Mouse (Mus musculus) Patski (cell line): ENCODE results near the gene Gm6525. TPM values are rescaled to one million over a fixed set of nuclear protein-coding genes. Genes with fewer than 3 reads are reported as not detected.

Source experiments
- ATAC-seq: fragments of 100-300 bp; one replicate; pipeline ENCODE4 v1.8.0; 2021
- CTCF ChIA-PET: fragments of 350-600 bp; sonication (Branson Sonifier 250); formaldehyde crosslinking; loops from one replicate; lab custom pipeline; 2022; ENCODE audit warnings: inconsistent platforms; lab: Charles Lee
- POLR2A ChIA-PET: fragments of 350-600 bp; sonication (Branson Sonifier 250); formaldehyde crosslinking; loops from one replicate; lab custom pipeline; 2022; ENCODE audit warnings: antibody characterized with exemption, inconsistent platforms; lab: Charles Lee
- DNase-seq: peaks from one replicate; pipeline ENCODE4 v3.0.0-alpha.2; 2011; ENCODE audit warnings: low read depth, low spot score
- H3K27me3 ChIP-seq: fragments of 371-371 bp; one replicate; pipeline ENCODE4 v1.5.1; 2021
- CTCF ChIP-seq: fragments of 100-300 bp; IDR thresholded peaks from one replicate; pipeline ENCODE4 v1.5.1; 2021
- in situ Hi-C: fragments of 300-500 bp; cut with MboI; formaldehyde crosslinking; loops from 3 replicates; pipeline ENCODE4 v1.11.1; 2018; ENCODE audit warnings: low pct_unique_long_range_greater_than_20kb, mixed read lengths
- polyA plus RNA-seq: library from polyadenylated mRNA; unstranded; gene quantifications from one replicate; pipeline ENCODE4 v1.2.3, GENCODE M21; 2021

Gm6525 gene
- polyA plus RNA-seq, 1 experiment from 2014 or later = 0.47 TPM

DNA sequence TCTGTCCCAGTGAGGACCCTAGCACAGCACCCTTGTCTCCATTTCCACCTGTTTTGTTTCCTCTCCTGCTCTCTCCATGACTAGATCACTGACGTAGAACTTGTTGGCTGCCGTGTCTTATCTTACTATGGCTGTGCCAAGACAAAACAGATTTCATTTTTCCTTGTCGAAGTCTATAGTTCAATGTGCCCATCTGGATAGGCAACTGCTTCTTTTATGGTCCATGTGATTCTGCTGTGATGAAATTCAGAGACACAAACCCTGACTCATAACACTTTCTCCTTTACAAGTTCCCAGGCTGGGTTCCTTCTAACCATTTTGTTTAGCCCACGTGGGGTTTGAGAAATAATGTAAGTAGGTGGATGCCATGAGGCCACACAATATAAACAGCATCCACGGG lies 7.8 kb upstream of the Gm6525 start:
- H3K27me3 ChIP-seq = no peaks in the 10 kb centered on the region
- ChIA-PET CTCF (interaction anchor here (1.1 to 1.2 kb wide), 2 partner anchors 148 to 251 kb away, joined by 3 read pairs; no protein-coding TSS in a partner anchor), POLR2A (no interaction called here)
- no peak for ATAC-seq
- in situ Hi-C loops = loop anchor here (25.0 kb wide), 1 partner anchor 671 kb away; no protein-coding TSS in a partner anchor
- DNase-seq = no peak
- no peak for TF ChIP-seq CTCF

DNA sequence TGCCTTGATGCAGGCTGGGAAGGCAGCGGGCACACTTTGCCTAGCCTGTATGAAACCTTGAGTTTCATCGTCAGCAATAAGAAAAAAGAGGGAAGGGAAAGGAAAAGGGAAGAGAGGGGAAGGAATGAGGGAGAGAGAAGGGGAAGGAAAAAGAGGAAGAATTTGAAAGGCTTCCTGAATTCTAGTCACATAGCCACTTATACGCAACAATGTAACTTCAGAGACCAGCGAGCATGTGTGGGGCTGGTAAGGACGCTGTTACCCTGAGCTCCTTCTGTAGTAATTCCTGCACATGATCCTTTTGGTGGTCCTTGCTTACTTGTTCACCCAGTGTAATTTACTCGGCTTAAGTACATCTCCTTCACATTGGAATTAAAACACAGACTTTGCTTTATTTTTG lies 5.0 kb upstream of the Gm6525 start:
- TF ChIP-seq CTCF = no peak
- DNase-seq (no peak), ATAC-seq (no peak)
- CTCF ChIA-PET = interaction anchor here (0.7 to 3.4 kb wide), 5 partner anchors 11 to 373 kb away, joined by 3 to 19 read pairs (median 6); no protein-coding TSS in a partner anchor
- POLR2A ChIA-PET = no interaction called here
- no peaks in the 10 kb centered on the region for H3K27me3 ChIP-seq
- in situ Hi-C loops = loop anchor here (25.0 kb wide), 1 partner anchor 668 kb away; no protein-coding TSS in a partner anchor

DNA sequence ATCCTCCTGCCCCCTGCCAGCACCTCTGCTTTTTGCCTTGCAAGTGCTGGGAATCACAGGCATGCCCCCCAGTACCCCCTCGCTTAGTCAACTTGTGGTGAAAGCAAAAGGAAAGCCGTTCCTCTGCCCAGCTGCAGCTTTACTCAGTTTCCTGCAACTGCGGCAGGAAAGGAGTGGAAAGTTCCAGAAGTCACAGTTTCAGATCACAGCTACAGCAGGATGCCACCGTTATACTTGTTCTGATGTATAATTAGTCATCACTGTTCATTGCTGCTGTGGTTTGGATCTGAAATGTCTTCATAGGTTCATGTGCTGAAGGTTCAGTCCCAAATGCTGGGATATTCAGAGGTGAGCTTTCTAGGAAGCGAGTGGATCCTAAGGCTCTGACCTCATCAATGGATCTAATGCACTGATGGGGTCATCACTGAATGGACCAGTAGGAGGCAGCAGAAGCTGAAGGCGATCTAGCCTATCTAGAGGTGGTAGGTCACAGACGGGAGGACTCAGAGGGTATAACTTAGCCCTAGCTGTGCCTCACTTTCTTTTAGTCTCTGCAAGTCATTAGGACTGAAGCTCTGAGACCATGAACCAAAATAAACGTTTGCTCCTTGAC lies 4.4 kb upstream of the Gm6525 start:
- ChIA-PET POLR2A (no interaction called here), CTCF (interaction anchor here (0.9 to 3.4 kb wide), 8 partner anchors 7 to 254 kb away, joined by 3 to 19 read pairs (median 5); no protein-coding TSS in a partner anchor)
- no peaks in the 10 kb centered on the region for H3K27me3 ChIP-seq
- ATAC-seq (no peak), DNase-seq (no peak)
- TF ChIP-seq CTCF = peak; percentile 60
- in situ Hi-C loops = loop anchor here (5.0 to 25.0 kb wide), 3 partner anchors 85 to 668 kb away; no protein-coding TSS in a partner anchor

DNA sequence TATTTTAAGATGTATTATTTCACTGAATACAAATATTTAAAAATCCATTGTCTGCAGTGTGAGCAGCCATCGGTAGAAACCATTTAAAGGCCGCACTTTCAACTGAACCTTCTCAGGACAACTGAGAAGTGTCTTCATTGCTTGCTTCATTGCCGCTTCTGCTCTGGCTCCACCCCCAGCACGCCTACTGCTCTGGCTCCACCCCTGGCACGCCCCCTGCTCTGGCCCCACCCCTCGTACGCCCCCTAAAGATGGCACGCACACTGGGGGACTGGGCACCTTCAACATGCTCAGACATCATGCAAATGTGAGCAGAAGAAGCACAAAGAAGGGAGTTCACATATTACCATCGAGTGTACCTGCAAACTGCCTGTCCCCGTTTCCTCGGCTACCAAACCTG lies 1.5 kb upstream of the Gm6525 start:
- in situ Hi-C loops = loop anchor here (5.0 to 25.0 kb wide), 3 partner anchors 82 to 665 kb away; no protein-coding TSS in a partner anchor
- no peak for DNase-seq
- H3K27me3 ChIP-seq = no peaks in the 10 kb centered on the region
- no peak for TF ChIP-seq CTCF
- POLR2A ChIA-PET = interaction anchor here (1.1 kb wide), 1 partner anchor 142 kb away, joined by 5 read pairs; no protein-coding TSS in a partner anchor
- ATAC-seq = no peak
- CTCF ChIA-PET = interaction anchor here (1.3 to 8.7 kb wide), 4 partner anchors 24 to 256 kb away, joined by 3 to 78 read pairs (median 6); no protein-coding TSS in a partner anchor

DNA sequence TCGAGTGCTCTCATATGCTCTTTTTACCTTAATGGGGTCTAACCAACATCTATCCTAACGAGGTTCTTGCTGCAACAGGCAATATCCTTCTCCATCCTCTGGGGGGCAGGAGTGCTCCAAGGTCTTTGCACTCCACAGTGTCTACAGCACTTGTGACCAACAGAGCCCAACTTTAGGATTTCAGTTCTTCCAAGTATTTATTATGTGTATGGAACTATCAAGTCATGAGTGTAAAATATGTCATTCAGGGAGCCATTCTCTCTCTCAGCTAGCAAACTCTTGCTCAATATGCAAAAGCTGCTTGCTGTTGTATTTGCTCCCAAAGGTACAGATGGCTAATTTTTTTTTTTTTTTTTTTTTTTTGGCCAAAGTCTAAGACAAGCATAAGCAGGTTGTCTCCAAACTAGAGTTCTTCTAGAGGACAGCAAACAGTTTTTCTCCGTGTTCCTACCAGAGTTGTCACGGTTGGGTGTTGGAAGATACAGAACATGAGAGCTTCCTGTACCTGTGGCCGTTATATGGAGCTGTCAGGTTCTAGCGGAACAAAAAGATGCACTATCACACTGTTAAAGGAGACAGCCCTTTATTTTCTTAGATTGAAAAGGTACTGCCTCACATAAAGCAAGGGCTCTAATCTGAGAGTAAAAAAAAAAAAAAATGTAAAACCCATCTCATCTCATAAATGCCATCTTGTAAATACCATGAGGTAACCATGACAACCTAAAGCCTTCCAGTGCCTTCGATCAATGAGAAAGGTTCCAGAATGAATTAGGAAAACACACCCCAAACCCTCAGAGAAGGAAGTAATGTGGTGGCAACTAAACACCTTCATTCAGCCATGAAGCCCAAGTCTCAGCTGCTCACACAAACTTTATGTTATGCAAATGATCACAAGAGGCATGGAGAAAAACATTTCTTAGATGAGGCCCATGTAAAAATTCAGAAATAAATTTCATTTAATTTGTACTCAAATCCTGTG lies 1.7 kb downstream of the Gm6525 start:
- DNase-seq = peak; percentile 60
- ATAC-seq = peak; percentile 73
- in situ Hi-C loops = loop anchor here (5.0 to 10.0 kb wide), 2 partner anchors 79 to 127 kb away; no protein-coding TSS in a partner anchor
- POLR2A ChIA-PET = interaction anchor here (0.8 to 2.3 kb wide), 4 partner anchors 84 to 137 kb away, joined by 4 to 10 read pairs (median 5); no protein-coding TSS in a partner anchor
- peak; percentile 96 for TF ChIP-seq CTCF
- CTCF ChIA-PET = interaction anchor here (0.7 to 8.7 kb wide), 11 partner anchors 9 to 260 kb away, joined by 3 to 78 read pairs (median 3); no protein-coding TSS in a partner anchor
- no peaks in the 10 kb centered on the region for H3K27me3 ChIP-seq

DNA sequence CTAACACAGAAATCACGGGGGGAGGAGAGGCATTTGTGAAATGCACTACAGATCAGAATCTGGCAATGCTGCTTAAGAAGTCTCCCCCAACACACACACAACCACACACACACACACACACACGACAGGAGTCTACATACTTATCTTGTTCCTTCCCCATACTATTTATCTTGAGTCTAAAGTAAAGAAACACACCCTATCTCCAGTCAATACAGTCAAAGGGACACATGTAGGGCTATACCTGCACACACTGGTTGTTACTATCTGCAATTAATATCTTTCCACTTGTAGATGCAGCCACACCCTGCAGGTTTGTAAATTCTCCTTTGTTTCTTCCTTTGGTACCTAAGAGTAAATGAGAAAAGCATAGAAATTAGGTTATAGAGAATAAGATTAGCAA lies 3.9 kb downstream of the Gm6525 start:
- CTCF ChIA-PET = interaction anchor here (1.1 to 8.7 kb wide), 5 partner anchors 67 to 135 kb away, joined by 3 to 78 read pairs (median 5); partner anchors contain the start of gene Trim2
- DNase-seq (no peak), ATAC-seq (no peak)
- POLR2A ChIA-PET = interaction anchor here (1.3 kb wide), 1 partner anchor 81 kb away, joined by 3 read pairs; no protein-coding TSS in a partner anchor
- TF ChIP-seq CTCF = no peak
- in situ Hi-C loops = loop anchor here (5.0 to 10.0 kb wide), 2 partner anchors 77 to 124 kb away; no protein-coding TSS in a partner anchor
- no peaks in the 10 kb centered on the region for H3K27me3 ChIP-seq

DNA sequence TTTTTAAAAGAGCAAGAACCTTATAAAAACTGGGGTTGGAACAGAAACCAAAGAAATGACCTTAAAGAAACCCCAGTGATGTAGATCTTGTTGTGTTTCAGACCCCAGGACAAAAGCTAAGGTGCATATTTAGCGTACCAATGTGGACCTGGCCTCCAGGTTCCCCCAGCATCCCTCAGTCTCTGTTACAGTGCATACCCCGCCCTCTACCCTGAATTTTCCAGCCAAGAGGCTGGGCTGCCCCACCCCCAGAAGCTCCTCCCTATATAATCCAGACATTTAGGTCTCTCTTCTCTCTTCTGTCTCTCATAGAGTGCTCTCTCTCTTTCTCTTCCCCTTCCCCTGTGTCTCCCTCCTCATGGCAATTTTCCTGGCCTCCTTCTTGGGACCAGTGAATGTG lies 6.4 kb downstream of the Gm6525 start:
- CTCF ChIA-PET = interaction anchor here (1.3 to 8.7 kb wide), 4 partner anchors 10 to 132 kb away, joined by 3 to 78 read pairs (median 11); no protein-coding TSS in a partner anchor
- TF ChIP-seq CTCF = no peak
- ATAC-seq (no peak), DNase-seq (no peak)
- POLR2A ChIA-PET = no interaction called here
- in situ Hi-C loops = no loop called here
- no peaks in the 10 kb centered on the region for H3K27me3 ChIP-seq

DNA sequence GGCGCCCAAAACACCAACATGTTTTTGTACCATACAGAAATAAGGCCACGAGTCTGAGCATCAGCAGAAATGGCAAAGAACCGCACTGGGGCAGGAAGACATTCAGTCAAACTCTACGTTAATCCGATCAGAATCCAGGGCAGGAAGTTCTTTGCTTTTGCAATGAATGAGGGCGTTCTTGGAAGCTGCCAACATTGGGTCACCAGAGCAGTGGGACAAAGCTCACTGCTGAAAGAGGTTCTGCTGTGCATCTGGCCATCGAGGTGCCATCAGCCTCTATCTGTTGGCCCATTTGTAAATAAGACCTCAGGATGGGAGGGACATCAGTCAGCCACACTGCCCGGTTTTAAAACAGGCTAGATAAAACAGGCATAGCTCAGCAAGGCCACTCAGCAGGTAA lies 7.2 kb downstream of the Gm6525 start:
- ChIA-PET CTCF (interaction anchor here (1.3 to 8.7 kb wide), 4 partner anchors 11 to 131 kb away, joined by 3 to 78 read pairs (median 11); no protein-coding TSS in a partner anchor), POLR2A (interaction anchor here (0.6 kb wide), 1 partner anchor 962 kb away, joined by 6 read pairs; no protein-coding TSS in a partner anchor)
- ATAC-seq = no peak
- in situ Hi-C loops = no loop called here
- TF ChIP-seq CTCF = no peak
- no peak for DNase-seq
- no peaks in the 10 kb centered on the region for H3K27me3 ChIP-seq

DNA sequence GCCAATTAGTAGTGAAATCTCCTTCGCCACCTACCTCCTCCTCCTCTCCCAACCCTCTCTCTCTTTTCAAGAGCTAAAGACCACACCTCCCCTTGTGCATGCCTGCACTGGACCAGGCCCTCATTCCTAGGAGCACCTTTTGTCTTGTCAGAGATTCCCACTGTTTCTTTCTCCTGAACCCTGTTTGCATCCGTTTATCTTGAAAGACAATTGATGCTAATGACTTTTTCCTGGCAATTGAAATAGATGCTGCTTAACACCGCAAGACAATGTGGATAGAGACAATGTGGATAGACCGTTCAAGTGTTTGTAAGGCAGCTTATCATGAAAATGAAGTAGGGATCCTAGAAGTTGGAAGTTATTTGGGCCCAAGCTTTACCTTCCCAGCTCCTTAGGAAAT lies 7.8 kb downstream of the Gm6525 start:
- TF ChIP-seq CTCF = no peak
- ChIA-PET POLR2A (interaction anchor here (0.7 kb wide), 1 partner anchor 295 kb away, joined by 4 read pairs; no protein-coding TSS in a partner anchor), CTCF (interaction anchor here (0.9 to 4.7 kb wide), 9 partner anchors 10 to 133 kb away, joined by 3 to 19 read pairs (median 3); no protein-coding TSS in a partner anchor)
- in situ Hi-C loops = no loop called here
- no peaks in the 10 kb centered on the region for H3K27me3 ChIP-seq
- DNase-seq (no peak), ATAC-seq (no peak)
